Mouse (Mus musculus) heart, adult 2 months (tissue): Measurements from ENCODE around the gene Soga3. TPM values are rescaled to one million over a fixed set of nuclear protein-coding genes. Genes with fewer than 3 reads are reported as not detected.

ENCODE experiments used
- DNase-seq, 2 experiments: peaks; one replicate each; pipeline ENCODE4 v3.0.0; 2021
- H3K27ac ChIP-seq: fragments of 200-600 bp; 2 replicates; pipeline ENCODE4 v1.8.1; 2022
- H3K27me3 ChIP-seq: fragments of 200-500 bp; 2 replicates; pipeline ENCODE4 v1.6.1; 2012; ENCODE audit warnings: mild to moderate bottlenecking, low read length, inconsistent platforms, mixed read lengths; ENCODE audit not compliant: control insufficient read depth, insufficient read depth
- H3K36me3 ChIP-seq: fragments of 200-500 bp; 2 replicates; pipeline ENCODE4 v1.6.1; 2012; ENCODE audit warnings: low read length, inconsistent platforms; ENCODE audit not compliant: control insufficient read depth, insufficient read depth
- H3K4me1 ChIP-seq: fragments of 200-500 bp; 2 replicates; pipeline ENCODE4 v1.6.1; 2011; ENCODE audit warnings: low read length; ENCODE audit not compliant: control insufficient read depth, insufficient read depth
- H3K4me3 ChIP-seq: fragments of 200-600 bp; 2 replicates; pipeline ENCODE4 v1.8.1; 2022
- H3K79me2 ChIP-seq: fragments of 200-500 bp; replicated peaks from 2 replicates; pipeline ENCODE4 v1.6.1; 2012; ENCODE audit warnings: mild to moderate bottlenecking, inconsistent platforms, low read length, moderate library complexity, mixed read lengths; ENCODE audit not compliant: control insufficient read depth, insufficient read depth
- H3K9ac ChIP-seq: fragments of 200-500 bp; 2 replicates; pipeline ENCODE4 v1.6.1; 2012; ENCODE audit warnings: low read depth, mild to moderate bottlenecking, control low read depth, inconsistent platforms, low read length, mixed read lengths
- CTCF ChIP-seq: fragments of 200-600 bp; IDR thresholded peaks from 2 replicates; pipeline ENCODE4 v1.8.1; 2022; ENCODE audit warnings: antibody characterized with exemption, mild to moderate bottlenecking, moderate library complexity
- EP300 ChIP-seq: fragments of 200-500 bp; IDR thresholded peaks from 2 replicates; pipeline ENCODE4 v1.6.1; 2011; ENCODE audit warnings: low read depth, low read length, control low read depth; ENCODE audit not compliant: insufficient read depth
- POLR2A ChIP-seq: fragments of 200-500 bp; IDR thresholded peaks from 2 replicates; pipeline ENCODE4 v1.6.1; 2011; ENCODE audit warnings: mild to moderate bottlenecking, low read depth, low read length, control low read depth; ENCODE audit not compliant: insufficient read depth
- WGBS: fragments of 180-500 bp; shearing (Covaris S2); methylation state at CpG from one replicate; pipeline ENCODE4 v1.1.7; 2018; 5-methylcytosine and 5-hydroxymethylcytosine counted together
- intact Hi-C: fragments of 180-260 bp; cut with DNase I; formaldehyde crosslinking; loops from one replicate; pipeline ENCODE4 v1.15.1; 2025
- polyA plus RNA-seq: library from polyadenylated mRNA; depleted of rRNA; stranded (reverse); fragments of >200 nt; gene quantifications from 2 replicates; pipeline ENCODE4 v1.2.3, GENCODE M21; 2012
- total RNA-seq, 2 experiments: library from RNA; stranded (reverse); gene quantifications; 2 replicates each; pipeline ENCODE4 v1.2.3; 2021

Gene Soga3
- total and polyA plus RNA-seq, 3 experiments, result 0.06 TPM; not detected in 2

DNA sequence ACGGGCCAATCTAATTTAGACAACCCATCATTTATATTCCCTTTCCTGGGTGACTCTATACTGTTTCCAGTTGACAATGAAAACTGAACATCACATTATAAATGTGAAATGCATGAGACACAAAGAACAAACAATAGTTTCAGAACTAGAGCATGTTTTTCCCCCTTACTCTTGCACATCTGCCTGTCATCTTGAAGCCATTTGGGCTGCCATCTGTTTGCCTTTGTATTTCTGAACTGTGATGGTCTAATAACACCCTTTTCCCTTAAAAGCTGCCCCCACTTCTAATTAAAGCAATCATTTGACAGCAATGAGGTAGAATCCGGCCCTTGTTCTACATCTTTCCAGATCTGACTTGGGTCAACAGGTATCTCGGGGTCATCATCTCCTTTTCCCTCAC, 32.0 kb downstream of the Soga3 start:
- Histone ChIP-seq H3K4me3 (no peak overlapping the region), H3K27ac (no peak overlapping the region), H3K4me1 (no peaks in the 10 kb centered on the region), H3K36me3 (no peaks in the 10 kb centered on the region), H3K79me2 (no peaks in the 10 kb centered on the region), H3K9ac (no peak overlapping the region), H3K27me3 (no peaks in the 10 kb centered on the region)
- DNase-seq, result no peak
- WGBS, result 77% methylated on average over 3 of the region's 3 CpGs
- intact Hi-C loops, result no loop called here
- TF ChIP-seq EP300, result no peak
- no peak for TF ChIP-seq CTCF
- TF ChIP-seq POLR2A, result no peak

DNA sequence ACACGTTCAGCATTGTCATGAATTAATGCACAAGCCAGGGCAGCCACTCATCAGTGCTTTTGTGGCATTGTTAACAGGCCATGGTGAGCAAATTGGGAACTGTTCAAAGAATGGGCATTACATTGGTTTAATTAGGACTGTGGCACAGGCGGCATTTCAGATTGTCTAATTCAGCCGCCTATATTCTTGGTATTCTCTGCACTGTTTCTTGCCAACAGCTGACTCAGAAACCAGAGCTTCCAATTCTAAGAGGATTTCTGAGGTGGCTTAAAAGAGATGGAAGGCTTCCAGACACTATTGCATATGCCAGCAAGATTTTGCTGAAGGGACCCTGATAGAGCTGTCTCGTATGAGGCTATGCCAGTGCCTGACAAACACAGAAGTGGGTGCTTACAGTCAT, 33.2 kb downstream of the Soga3 start:
- no peaks in the 10 kb centered on the region for H3K36me3 ChIP-seq
- H3K4me1 ChIP-seq, result no peaks in the 10 kb centered on the region
- TF ChIP-seq CTCF, result no peak
- TF ChIP-seq EP300, result no peak
- TF ChIP-seq POLR2A, result no peak
- WGBS, result 73% methylated on average over 4 of the region's 4 CpGs
- no peak overlapping the region for H3K4me3 ChIP-seq
- DNase-seq, result no peak
- intact Hi-C loops, result no loop called here
- H3K27ac ChIP-seq, result no peak overlapping the region
- no peaks in the 10 kb centered on the region for H3K79me2 ChIP-seq
- no peaks in the 10 kb centered on the region for H3K27me3 ChIP-seq
- H3K9ac ChIP-seq, result no peak overlapping the region

DNA sequence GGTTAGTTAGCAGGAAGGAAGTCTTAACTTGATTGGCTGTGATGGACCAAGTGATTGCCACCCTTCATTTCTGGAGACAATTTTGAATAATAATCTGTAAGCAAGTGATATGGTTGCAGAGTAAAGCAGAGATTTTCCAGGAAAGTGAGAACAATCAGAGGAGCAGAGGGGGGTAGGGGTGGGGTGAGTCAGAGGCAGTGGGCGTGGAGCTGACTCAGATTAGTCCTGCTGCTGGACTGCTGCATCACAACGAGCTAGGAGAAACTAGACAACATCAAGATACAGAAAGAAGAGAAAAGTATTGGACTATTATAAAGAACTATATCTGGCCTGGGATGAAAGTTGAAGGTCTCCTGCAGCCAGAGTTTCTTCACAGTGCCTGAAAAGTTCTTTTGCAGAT, 34.4 kb downstream of the Soga3 start:
- WGBS, result 6% methylated on average over 2 of the region's 2 CpGs
- intact Hi-C loops, result no loop called here

DNA sequence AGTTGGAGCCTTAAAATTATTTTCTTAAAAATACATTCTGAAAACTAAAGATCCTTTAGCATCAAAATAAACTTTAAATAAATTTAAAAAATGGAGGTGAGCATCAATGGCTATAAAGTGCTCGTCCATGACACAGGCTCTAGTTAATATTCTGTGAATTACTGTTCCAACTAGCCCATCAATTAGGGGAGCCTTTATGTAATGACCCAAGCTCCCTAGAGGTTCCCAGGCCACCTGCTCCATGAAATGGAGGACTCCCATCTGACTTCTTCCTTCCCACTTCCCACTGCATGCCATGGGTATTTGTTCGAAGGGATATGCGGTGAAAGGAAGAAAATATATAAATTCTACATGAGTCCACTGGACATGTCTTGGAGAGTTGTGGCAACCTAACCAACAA, 36.6 kb downstream of the Soga3 start:
- no peaks in the 10 kb centered on the region for H3K27me3 ChIP-seq
- no peaks in the 10 kb centered on the region for H3K79me2 ChIP-seq
- no peaks in the 10 kb centered on the region for H3K4me1 ChIP-seq
- H3K9ac ChIP-seq, result no peak overlapping the region
- intact Hi-C loops, result no loop called here
- WGBS, result 81% methylated on average over 3 of the region's 3 CpGs
- H3K4me3 ChIP-seq, result no peak overlapping the region
- H3K36me3 ChIP-seq, result no peaks in the 10 kb centered on the region
- no peak for DNase-seq
- H3K27ac ChIP-seq, result no peak overlapping the region
- TF ChIP-seq POLR2A (no peak), CTCF (no peak), EP300 (no peak)

More for the DNA sequence above, 34.4 kb downstream of the Soga3 start:
- Histone ChIP-seq H3K27me3 (no peaks in the 10 kb centered on the region), H3K36me3 (no peaks in the 10 kb centered on the region), H3K27ac (no peak overlapping the region), H3K4me3 (no peak overlapping the region), H3K9ac (no peak overlapping the region), H3K79me2 (no peaks in the 10 kb centered on the region), H3K4me1 (no peaks in the 10 kb centered on the region)
- TF ChIP-seq EP300 (no peak), POLR2A (no peak), CTCF (no peak)
- DNase-seq, result no peak

DNA sequence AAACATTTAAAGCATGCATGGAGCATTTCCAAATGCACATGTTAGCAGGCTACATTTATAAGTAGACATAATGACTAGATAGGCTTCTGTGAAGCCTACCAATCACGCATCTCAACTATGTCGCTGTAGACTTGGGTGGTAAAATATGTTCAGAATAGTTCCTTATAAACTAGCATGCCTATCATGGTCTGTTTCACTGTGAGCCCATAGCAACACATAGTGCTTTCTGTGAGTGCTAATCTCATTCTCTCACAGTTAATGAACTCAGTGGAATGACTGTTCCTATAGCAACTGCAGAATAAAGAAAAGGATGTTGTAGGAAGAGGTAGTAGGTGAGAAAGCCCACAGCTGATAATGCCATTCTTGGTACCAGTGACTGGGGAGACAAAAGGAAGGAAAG, 37.4 kb downstream of the Soga3 start:
- 66% methylated on average over 2 of the region's 2 CpGs for WGBS
- no peaks in the 10 kb centered on the region for H3K36me3 ChIP-seq
- no peaks in the 10 kb centered on the region for H3K4me1 ChIP-seq
- TF ChIP-seq EP300 (no peak), CTCF (no peak), POLR2A (no peak)
- no peak overlapping the region for H3K9ac ChIP-seq
- no peak overlapping the region for H3K27ac ChIP-seq
- intact Hi-C loops, result no loop called here
- H3K79me2 ChIP-seq, result no peaks in the 10 kb centered on the region
- no peak overlapping the region for H3K4me3 ChIP-seq
- H3K27me3 ChIP-seq, result no peaks in the 10 kb centered on the region
- DNase-seq, result no peak

DNA sequence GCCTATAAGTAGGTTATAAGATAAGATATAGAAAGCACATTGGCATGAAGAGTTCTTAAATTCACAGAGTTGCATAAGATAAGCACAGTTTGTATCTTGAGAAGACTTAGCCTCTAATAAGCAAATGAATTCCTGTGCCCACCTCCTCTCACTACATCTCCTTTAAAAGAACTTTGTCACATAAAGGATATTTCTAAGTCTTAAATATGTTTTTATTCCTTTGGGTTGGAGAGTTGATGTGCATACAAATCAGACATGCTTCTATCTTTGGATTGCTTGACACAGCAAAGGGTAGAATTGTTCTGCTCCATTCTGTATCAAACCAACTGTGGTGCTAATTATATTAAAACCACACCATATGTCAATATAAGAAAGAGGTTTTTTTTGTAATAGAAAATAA, 50.1 kb downstream of the Soga3 start:
- no peak for TF ChIP-seq POLR2A
- no peak for TF ChIP-seq CTCF
- TF ChIP-seq EP300, result no peak
- intact Hi-C loops, result no loop called here
- H3K36me3 ChIP-seq, result no peaks in the 10 kb centered on the region
- DNase-seq, result no peak
- no peaks in the 10 kb centered on the region for H3K79me2 ChIP-seq
- H3K27me3 ChIP-seq, result no peaks in the 10 kb centered on the region
- no peaks in the 10 kb centered on the region for H3K4me1 ChIP-seq
- no peak overlapping the region for H3K27ac ChIP-seq
- H3K4me3 ChIP-seq, result no peak overlapping the region
- no peak overlapping the region for H3K9ac ChIP-seq
